Mouse (Mus musculus) urinary bladder, postnatal 25 days (tissue): ENCODE data around the gene 2010111I01Rik.
A peak's percentile ranks its signal among the peaks of the same experiment; 100 is the strongest.
"Not testable (repeated sequence)": the region's sequence is repeated elsewhere in the genome, so short reads cannot be mapped to it uniquely, and the experiment has no call there.

ENCODE experiments used
- DNase-seq: peaks from one replicate; pipeline ENCODE4 v3.0.0; 2022; ENCODE audit warnings: low spot score

2010111I01Rik gene

GRCm38 (mm10) chr13:62964640-62965311 is at the start of gene 2010111I01Rik:
TSS of gene 2010111I01Rik (plus strand) at chr13:62964893.
- peak; percentile 98 for DNase-seq

- DNase-seq: no peak
Measured at GRCm38 (mm10) chr13:62916675-62917074, 48.0 kb upstream of the 2010111I01Rik start.

GRCm38 (mm10) chr13:62917416-62918110 is 47.1 kb upstream of the 2010111I01Rik start:
- DNase-seq: no peak

- peak; percentile 84 for DNase-seq
Measured at GRCm38 (mm10) chr13:62919647-62920341, 44.9 kb upstream of the 2010111I01Rik start.

- DNase-seq: no peak
Measured at GRCm38 (mm10) chr13:62922645-62923044, 42.0 kb upstream of the 2010111I01Rik start.

- DNase-seq: no peak
Measured at GRCm38 (mm10) chr13:62923182-62923581, 41.5 kb upstream of the 2010111I01Rik start.

- peak; percentile 48 for DNase-seq
Measured at GRCm38 (mm10) chr13:62926479-62926878, 38.2 kb upstream of the 2010111I01Rik start.

- DNase-seq: no peak
Measured at GRCm38 (mm10) chr13:62927470-62927869, 37.2 kb upstream of the 2010111I01Rik start.

GRCm38 (mm10) chr13:62929144-62929543 is 35.5 kb upstream of the 2010111I01Rik start:
- not testable (repeated sequence) for DNase-seq

- no peak for DNase-seq
Measured at GRCm38 (mm10) chr13:62929766-62930389, 34.8 kb upstream of the 2010111I01Rik start.

GRCm38 (mm10) chr13:62932452-62932851 is 32.2 kb upstream of the 2010111I01Rik start:
- DNase-seq: no peak

- DNase-seq: no peak
Measured at GRCm38 (mm10) chr13:62939371-62939770, 25.3 kb upstream of the 2010111I01Rik start.

- no peak for DNase-seq
Measured at GRCm38 (mm10) chr13:62939797-62940196, 24.9 kb upstream of the 2010111I01Rik start.

GRCm38 (mm10) chr13:62940721-62941120 is 24.0 kb upstream of the 2010111I01Rik start:
- no peak for DNase-seq

GRCm38 (mm10) chr13:62941341-62942005 is 23.2 kb upstream of the 2010111I01Rik start:
- DNase-seq: no peak

- DNase-seq: no peak
Measured at GRCm38 (mm10) chr13:62943274-62943830, 21.3 kb upstream of the 2010111I01Rik start.

- DNase-seq: no peak
Measured at GRCm38 (mm10) chr13:62944109-62944508, 20.6 kb upstream of the 2010111I01Rik start.

GRCm38 (mm10) chr13:62949560-62950188 is 15.0 kb upstream of the 2010111I01Rik start:
- DNase-seq: no peak

- no peak for DNase-seq
Measured at GRCm38 (mm10) chr13:62951606-62952005, 13.1 kb upstream of the 2010111I01Rik start.

- DNase-seq: no peak
Measured at GRCm38 (mm10) chr13:62952047-62952446, 12.6 kb upstream of the 2010111I01Rik start.

- no peak for DNase-seq
Measured at GRCm38 (mm10) chr13:62952624-62953023, 12.1 kb upstream of the 2010111I01Rik start.
